Mouse (Mus musculus): Measurements from ENCODE around the gene Rae1.

GRCm38 (mm10) chr2:173063219-173063618 is 63.3 kb downstream of the Rae1 start:
- TF ChIP-seq CTCF (conservative IDR thresholded peaks at IDR 0.05; ENCODE audit: low read length) (no peak), NANOG (IDR thresholded peaks at IDR 0.05; ENCODE audit: borderline replicate concordance, low read length) (no peak)
